10 mouse cellular contexts compared by ENCODE assay signal in the genomic region with DNA sequence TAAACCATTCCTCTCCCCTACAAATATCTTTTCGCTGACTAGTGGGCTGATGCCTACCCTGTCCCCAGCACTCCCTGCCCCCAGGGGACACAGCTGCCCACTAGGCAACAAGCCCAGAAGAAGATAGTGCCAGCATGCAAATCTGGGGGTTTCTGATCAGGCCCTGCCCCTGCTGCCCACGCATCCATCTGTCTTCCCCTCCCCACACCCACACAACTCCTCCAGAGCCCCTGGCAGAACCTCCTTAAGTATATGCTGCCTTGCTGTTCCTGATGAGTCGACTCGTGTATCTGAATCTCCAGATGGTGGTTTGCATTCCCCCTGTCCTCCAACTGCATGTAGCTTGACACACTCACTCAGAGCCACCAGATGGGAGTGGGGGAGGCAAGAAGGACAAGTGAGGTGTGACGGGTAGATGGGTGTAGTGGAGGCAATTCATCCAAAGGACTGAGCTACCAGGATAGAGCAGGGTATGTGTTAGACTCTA. TPM values are rescaled to one million over a fixed set of nuclear protein-coding genes. Genes with fewer than 3 reads are reported as not detected.
DNase-seq lines count a peak whose midpoint lies in the region; ATAC-seq and TF ChIP-seq lines count a peak whose summit lies in the region.
"Had no signal": no experiment of that assay in that cellular context is flagged by ENCODE, and none has a peak within 500 bp of the region (broad histone marks: within the 10 kb centered on the region; RNA-seq: fewer than 3 reads in every experiment).

No protein-coding gene starts in this region.

- H3K36me3 ChIP-seq in liver, embryonic 11.5 days (ENCODE audit: control insufficient read depth, insufficient read depth, low read length), result no peaks in the 10 kb centered on the region
- no peaks in the 10 kb centered on the region for H3K36me3 ChIP-seq in liver, postnatal 0 days (replicated peaks; ENCODE audit: insufficient read depth, low read length)

- no peaks in the 10 kb centered on the region for H3K27me3 ChIP-seq in liver, embryonic 11.5 days (replicated peaks; ENCODE audit: control insufficient read depth, insufficient read depth, low read length)
- H3K27me3 ChIP-seq in liver, postnatal 0 days (ENCODE audit: insufficient read depth, low read length), result no peaks in the 10 kb centered on the region

- no peak overlapping the region for H3K9ac ChIP-seq in liver, embryonic 11.5 days (ENCODE audit: low read depth, low read length)
- no peak overlapping the region for H3K9ac ChIP-seq in liver, postnatal 0 days (replicated peaks)

- TF ChIP-seq EP300 in liver, postnatal 0 days (IDR thresholded peaks at IDR 0.05; ENCODE audit: low read depth), result no peak

- no peaks in the 10 kb centered on the region; the same call in 1 of the 2 replicates for H3K9me3 ChIP-seq in liver, embryonic 11.5 days (ENCODE audit: control insufficient read depth, low read length)
- H3K9me3 ChIP-seq in liver, postnatal 0 days (ENCODE audit: low read length), result no peaks in the 10 kb centered on the region
- H3K9me3 ChIP-seq: megakaryocyte, embryonic 14.5 days had no signal

- H3K27ac ChIP-seq in liver, embryonic 11.5 days (ENCODE audit: low read depth, low read length), result no peak overlapping the region
- no peak overlapping the region for H3K27ac ChIP-seq in liver, postnatal 0 days (ENCODE audit: low read depth)

- no peak for TF ChIP-seq CTCF in liver, postnatal 0 days (IDR thresholded peaks at IDR 0.05; ENCODE audit: low read depth)

- H3K4me3 ChIP-seq in liver, embryonic 11.5 days (ENCODE audit: low read depth, low read length), result no peak overlapping the region
- no peak overlapping the region for H3K4me3 ChIP-seq in liver, postnatal 0 days (ENCODE audit: low read depth, low read length)
- H3K4me3 ChIP-seq: megakaryocyte, embryonic 14.5 days had no signal

- DNase-seq in liver, embryonic 11.5 days (ENCODE audit: low spot score), result peak; percentile 29
- no peak for DNase-seq in liver, postnatal 0 days
- DNase-seq in frontal cortex, postnatal 10 days (ENCODE audit: low spot score in 2 of 2), result peak; percentile 69 to 86
- DNase-seq in left cerebral cortex, adult 11 months (ENCODE audit: low spot score), result peak; percentile 88
- peak; percentile 73 for DNase-seq in right cerebral cortex, postnatal 14 days
- no peak for DNase-seq in thymus, adult 18-20 months
- no peak for DNase-seq in lung, postnatal 36 days
- no peak for DNase-seq in ovary, postnatal 10 days (ENCODE audit: low spot score)

- H3K4me1 ChIP-seq in liver, embryonic 11.5 days (replicated peaks; ENCODE audit: control insufficient read depth, insufficient read depth, low read length), result no peaks in the 10 kb centered on the region
- H3K4me1 ChIP-seq in liver, postnatal 0 days (ENCODE audit: insufficient read depth), result no peaks in the 10 kb centered on the region

- ATAC-seq in liver, embryonic 11.5 days (replicated peaks; ENCODE audit: low FRiP score), result no peak
- ATAC-seq in liver, postnatal 0 days, result no peak
- ATAC-seq: inflammation-experienced regulatory T-cells, adult 6 months had no signal

- H3K4me2 ChIP-seq in liver, embryonic 11.5 days, result no peak overlapping the region
- H3K4me2 ChIP-seq in liver, postnatal 0 days (ENCODE audit: low read depth, low read length), result no peak overlapping the region

- 69% methylated on average over 5 of the region's 5 CpGs for WGBS in liver, embryonic 11.5 days
- WGBS in liver, postnatal 0 days (ENCODE audit: insufficient replicate concordance), result 72% methylated on average over 5 of the region's 5 CpGs

RNA-seq across cellular contexts. Expression of gene Ppm1f, which starts 34.6 kb away (rescaled TPM):
- 20.0 and 23.4 TPM in 2 replicates for polyA plus RNA-seq in liver, embryonic 11.5 days (2014; fragmentation: Nextera tagmentation; extraction: Ambion mirVana)
- polyA plus RNA-seq in liver, postnatal 0 days (2015; fragmentation: Nextera tagmentation; extraction: Ambion mirVana), result 3.3 and 4.5 TPM in 2 replicates

RNA-seq across cellular contexts. Expression of gene Mapk1, which starts 52.3 kb away (rescaled TPM):
- polyA plus RNA-seq in liver, embryonic 11.5 days (2014; fragmentation: Nextera tagmentation; extraction: Ambion mirVana), result 177 and 190 TPM in 2 replicates
- 56.3 and 56.8 TPM in 2 replicates for polyA plus RNA-seq in liver, postnatal 0 days (2015; fragmentation: Nextera tagmentation; extraction: Ambion mirVana)

Comparison
In these comparisons a context has a peak if more than half of its experiments do, and no peak if none do; other contexts are left out.
1. DNase-seq: peak in liver, embryonic 11.5 days (single experiment), frontal cortex, postnatal 10 days (2 of 2), left cerebral cortex, adult 11 months (single experiment) and right cerebral cortex, postnatal 14 days (single experiment); none in liver, postnatal 0 days (single experiment), thymus, adult 18-20 months (0 of 2), lung, postnatal 36 days (single experiment) and ovary, postnatal 10 days (single experiment).